In genomic region chr11:78066641-78067040, GRCm38 (mm10) we compare ENCODE assay signal across 14 mouse cellular contexts.
"Had no signal": no experiment of that assay in that cellular context is flagged by ENCODE, and none has a peak within 500 bp of the region (broad histone marks: within the 10 kb centered on the region; RNA-seq: fewer than 3 reads in every experiment).

No protein-coding gene starts in this region.

- H3K27ac ChIP-seq: kidney, postnatal 0 days; limb, embryonic 12.5 days; lung, embryonic 15.5 days; midbrain, embryonic 12.5 days; neural tube, embryonic 13.5 days; stomach, postnatal 0 days had no signal

- H3K36me3 ChIP-seq: lung, embryonic 15.5 days had no signal

- H3K4me3 ChIP-seq: limb, embryonic 12.5 days; lung, embryonic 15.5 days; midbrain, embryonic 12.5 days; neural tube, embryonic 13.5 days had no signal

- H3K4me2 ChIP-seq: limb, embryonic 12.5 days; lung, embryonic 15.5 days; midbrain, embryonic 12.5 days; neural tube, embryonic 13.5 days had no signal

- H3K4me1 ChIP-seq: lung, embryonic 15.5 days; neural tube, embryonic 13.5 days had no signal

- H3K27me3 ChIP-seq: limb, embryonic 12.5 days; lung, embryonic 15.5 days; midbrain, embryonic 12.5 days; neural tube, embryonic 13.5 days had no signal

- ATAC-seq: midbrain, embryonic 16.5 days had no signal

- H3K9me3 ChIP-seq: limb, embryonic 12.5 days; lung, embryonic 15.5 days; midbrain, embryonic 12.5 days; neural tube, embryonic 13.5 days had no signal

- H3K9ac ChIP-seq: limb, embryonic 12.5 days; lung, embryonic 15.5 days; midbrain, embryonic 12.5 days; neural tube, embryonic 13.5 days had no signal

- DNase-seq: kidney, adult 11 months; kidney, adult 9 months; kidney, postnatal 36 days; layer of hippocampus, adult 9-11 months; layer of hippocampus, postnatal 36 days; lung, postnatal 14 days; right cerebral cortex, postnatal 14 days had no signal
